Mouse (Mus musculus): ENCODE data around the gene Mybph.

The Mybph gene

DNA sequence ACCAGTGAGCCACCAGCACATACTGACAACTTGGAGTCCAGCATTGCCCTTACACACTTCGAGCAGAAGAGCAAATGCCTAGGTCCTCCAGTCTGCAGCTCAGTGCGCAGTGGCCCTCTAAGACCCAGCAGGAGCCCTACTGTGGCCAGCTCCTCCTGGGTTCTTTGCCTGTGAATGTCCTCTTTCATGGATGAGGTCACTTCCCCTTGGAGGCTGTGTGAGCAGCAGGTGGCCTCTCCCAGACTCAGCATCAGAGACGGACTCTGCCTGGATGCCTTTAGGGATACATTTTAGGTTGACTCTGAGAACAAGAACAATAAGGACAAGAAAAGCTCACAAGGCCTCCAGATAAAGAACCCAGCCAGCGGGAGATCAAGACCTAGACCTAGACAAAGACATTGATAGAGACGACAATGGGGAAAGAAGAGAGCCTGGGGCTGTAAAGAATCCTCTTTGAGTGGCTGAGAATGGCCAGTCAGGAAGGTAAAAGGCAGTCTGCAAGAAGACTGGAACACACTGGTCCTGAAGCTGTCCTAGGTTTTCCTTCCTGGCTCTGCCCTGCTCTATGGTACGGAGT, 17.0 kb downstream of the Mybph start:
- DNase-seq (ENCODE audit: low spot score in 2 of 2), result no peak

- DNase-seq (ENCODE audit: low spot score in 2 of 2), result no peak
Observed at GRCm38 (mm10) chr1:134211043-134211442, 17.8 kb downstream of the Mybph start.

DNA sequence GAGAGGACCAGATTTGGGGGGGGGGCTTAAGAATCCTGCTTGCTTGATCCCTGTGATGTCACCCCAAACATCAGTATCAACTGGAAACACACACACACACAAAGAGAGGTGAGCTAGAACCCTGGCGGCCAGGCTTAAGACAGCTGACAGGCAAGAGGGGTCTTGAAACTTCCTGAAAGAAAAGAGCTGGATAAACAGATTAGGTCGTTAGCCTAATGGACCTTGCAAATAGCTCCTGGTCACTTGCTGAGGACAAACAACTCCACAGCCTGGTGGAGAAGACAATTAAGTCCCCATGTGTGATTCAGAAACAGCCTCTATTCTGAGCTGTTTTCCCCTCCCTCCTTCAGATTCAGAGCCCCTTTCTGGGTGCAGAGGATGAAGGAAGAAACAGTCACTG, 18.4 kb downstream of the Mybph start:
- no peak for DNase-seq (ENCODE audit: low spot score in 2 of 2)

DNA sequence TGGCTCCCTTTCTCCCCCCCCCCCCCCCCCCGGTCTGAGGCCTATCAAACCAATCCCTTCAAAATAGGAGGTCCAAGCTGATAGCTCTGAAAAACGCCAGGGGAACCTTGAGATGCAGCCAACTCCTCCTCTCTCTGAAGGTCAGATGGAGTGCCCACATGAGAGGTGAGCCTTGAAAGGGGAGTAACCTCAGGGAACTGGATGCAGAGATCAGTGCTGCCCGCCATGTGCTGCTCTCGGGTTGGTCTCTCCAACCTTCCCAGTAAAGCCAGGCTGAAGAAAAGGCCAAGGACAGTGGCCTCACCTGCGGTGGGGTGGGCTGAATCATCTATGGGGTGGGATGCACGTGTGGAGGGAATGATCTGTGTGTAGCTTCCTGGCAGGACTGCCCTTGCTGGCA, 19.1 kb downstream of the Mybph start:
- no peak for DNase-seq (ENCODE audit: low spot score in 2 of 2)

- DNase-seq (ENCODE audit: low spot score in 2 of 2), result no peak
Observed at GRCm38 (mm10) chr1:134213405-134213804, 20.2 kb downstream of the Mybph start.

DNA sequence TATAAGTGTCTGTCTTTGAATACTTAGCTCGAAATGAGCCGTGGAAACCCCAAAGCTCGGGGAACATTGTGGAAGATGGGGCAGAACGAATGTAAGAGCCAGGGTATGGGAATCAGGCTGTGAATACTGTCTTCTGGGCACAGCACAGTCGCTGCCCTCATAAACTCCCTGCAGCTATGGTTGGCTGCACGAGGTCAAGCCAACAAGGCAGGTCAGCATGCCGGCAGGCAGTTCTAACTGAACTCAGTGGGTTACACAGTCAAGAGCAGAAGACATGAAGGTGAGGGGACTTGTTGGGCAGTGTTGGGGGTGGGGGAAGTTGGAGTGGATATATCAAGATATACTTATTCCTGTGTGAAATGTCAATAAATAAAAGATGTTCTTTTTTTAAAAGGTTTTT, 21.8 kb downstream of the Mybph start:
- DNase-seq (ENCODE audit: low spot score in 2 of 2), result no peak

- DNase-seq (ENCODE audit: low spot score in 2 of 2), result no peak
Observed at GRCm38 (mm10) chr1:134215751-134216628, 22.7 kb downstream of the Mybph start.

DNA sequence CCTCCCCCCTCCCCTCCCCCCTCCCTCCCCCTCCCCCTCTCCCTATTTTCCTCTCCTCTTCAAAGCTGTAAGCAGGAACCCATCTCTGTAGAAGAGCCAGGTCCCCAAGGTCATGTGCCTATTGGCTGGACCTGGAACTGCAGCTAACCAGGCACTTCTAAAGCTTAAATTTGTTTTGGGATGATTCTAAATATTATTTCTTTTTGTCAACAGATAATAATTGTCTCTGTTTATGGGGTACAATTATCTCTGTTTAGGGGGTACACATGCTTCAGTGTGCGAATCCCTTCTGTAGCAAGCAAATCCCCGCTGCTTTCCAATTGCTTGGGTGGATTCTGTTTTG, 23.4 kb downstream of the Mybph start:
- DNase-seq (ENCODE audit: low spot score in 2 of 2), result no peak

- DNase-seq (ENCODE audit: low spot score in 2 of 2), result no peak
Observed at GRCm38 (mm10) chr1:134217028-134217481, 23.8 kb downstream of the Mybph start.

- no peak for DNase-seq (ENCODE audit: low spot score in 2 of 2)
Observed at GRCm38 (mm10) chr1:134217942-134218341, 24.7 kb downstream of the Mybph start.

- peak in 1 of 2 experiments; percentile 28 for DNase-seq (ENCODE audit: low spot score in 2 of 2)
Observed at GRCm38 (mm10) chr1:134219608-134220007, 26.4 kb downstream of the Mybph start.

GRCm38 (mm10) chr1:134221172-134221571, 27.9 kb downstream of the Mybph start:
- no peak for DNase-seq (ENCODE audit: low spot score in 2 of 2)

- no peak for DNase-seq (ENCODE audit: low spot score in 2 of 2)
Observed at GRCm38 (mm10) chr1:134222122-134223055, 29.1 kb downstream of the Mybph start.

- DNase-seq (ENCODE audit: low spot score in 2 of 2), result no peak
Observed at GRCm38 (mm10) chr1:134224649-134225227, 31.5 kb downstream of the Mybph start.

DNA sequence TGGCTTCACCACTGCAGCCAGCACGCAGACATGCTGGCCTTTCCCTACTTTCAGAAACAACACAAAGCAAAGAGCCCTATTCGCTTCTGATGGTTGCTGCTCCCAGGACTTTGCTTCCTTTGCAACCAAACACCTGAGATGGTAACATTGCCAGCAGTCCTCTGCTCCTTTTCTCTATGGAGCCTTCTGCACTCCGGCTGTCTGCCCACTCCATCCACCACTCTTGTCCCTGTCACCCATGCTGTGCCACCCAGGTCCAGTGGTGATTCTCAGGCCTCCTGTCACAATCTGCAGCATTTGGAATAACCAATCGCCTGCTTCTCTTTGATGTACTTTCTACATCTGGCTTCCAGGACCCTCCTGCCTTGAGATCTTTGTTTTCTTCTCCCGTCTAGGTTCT, 32.1 kb downstream of the Mybph start:
- DNase-seq (ENCODE audit: low spot score in 2 of 2), result no peak

GRCm38 (mm10) chr1:134226739-134227138, 33.5 kb downstream of the Mybph start:
- DNase-seq (ENCODE audit: low spot score in 2 of 2), result no peak

- no peak for DNase-seq (ENCODE audit: low spot score in 2 of 2)
Observed at GRCm38 (mm10) chr1:134229806-134230575, 36.7 kb downstream of the Mybph start.

DNA sequence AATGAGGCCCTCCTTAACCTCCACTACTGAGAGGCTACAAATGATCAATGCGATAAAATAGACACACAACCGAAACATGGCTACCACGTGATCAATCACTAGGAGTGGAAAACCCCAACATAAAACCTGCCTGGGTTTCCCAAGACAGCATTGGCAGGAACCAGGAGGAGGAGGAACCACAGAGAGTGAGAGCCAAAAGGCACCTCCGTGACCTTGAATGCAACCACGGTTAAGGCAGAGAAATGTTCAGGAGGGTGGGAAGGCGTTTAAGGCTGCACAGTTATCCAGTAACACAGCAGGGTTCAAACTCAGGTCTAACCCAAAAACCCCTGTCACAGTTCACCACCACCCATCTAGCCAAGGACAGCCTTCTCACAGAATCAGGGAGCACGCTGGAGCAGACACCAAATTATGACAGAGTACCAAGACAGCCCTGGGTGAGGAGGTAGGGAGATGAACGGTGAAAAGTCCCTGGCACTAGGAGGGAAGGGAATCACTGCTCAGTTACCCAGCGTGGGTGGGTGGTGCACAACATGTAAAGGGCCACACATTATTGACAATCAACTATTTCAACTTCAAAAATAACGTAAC, 37.5 kb downstream of the Mybph start:
- no peak for DNase-seq (ENCODE audit: low spot score in 2 of 2)

DNA sequence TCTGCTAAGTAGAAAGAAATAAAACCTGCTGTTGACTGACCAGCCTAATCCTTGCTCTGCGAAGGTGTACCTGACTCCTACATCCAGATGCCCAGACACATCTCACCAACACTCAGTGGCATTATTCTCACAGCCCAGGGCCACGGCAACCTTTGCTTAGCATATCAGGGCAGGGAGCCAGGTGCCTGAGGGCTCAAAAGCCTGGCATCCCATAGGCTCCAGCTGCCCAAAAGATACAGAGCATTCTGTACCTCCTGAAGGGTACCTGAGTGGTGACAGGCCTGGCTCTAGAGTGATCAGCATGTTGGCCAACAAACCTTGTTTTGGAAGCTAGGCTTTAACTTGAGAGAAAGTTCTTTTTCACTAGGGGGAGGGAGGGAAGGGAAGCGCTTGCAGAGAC, 38.0 kb downstream of the Mybph start:
- DNase-seq (ENCODE audit: low spot score in 2 of 2), result no peak

GRCm38 (mm10) chr1:134231681-134232080, 38.4 kb downstream of the Mybph start:
- no peak for DNase-seq (ENCODE audit: low spot score in 2 of 2)

- no peak for DNase-seq (ENCODE audit: low spot score in 2 of 2)
Observed at GRCm38 (mm10) chr1:134232326-134232725, 39.1 kb downstream of the Mybph start.
